Mouse (Mus musculus) CD4-positive, CD25-positive, alpha-beta regulatory T cell, adult 2 months (primary cell): ENCODE data around the gene Smad3.

Experiments
- DNase-seq: peaks from one replicate; pipeline ENCODE4 v3.0.0-alpha.2; 2012; ENCODE audit warnings: low read depth, low spot score

Gene Smad3

GRCm38 (mm10) chr9:63636113-63636512 lies 121.7 kb downstream of the Smad3 start:
- no peak for DNase-seq

- DNase-seq, result no peak
These were observed 124.5 kb downstream of the Smad3 start for GRCm38 (mm10) chr9:63633334-63633733.

GRCm38 (mm10) chr9:63632924-63633323 lies 124.9 kb downstream of the Smad3 start:
- DNase-seq, result no peak

- no peak for DNase-seq
These were observed 125.7 kb downstream of the Smad3 start for GRCm38 (mm10) chr9:63632045-63632444.

GRCm38 (mm10) chr9:63625090-63625756 lies 132.6 kb downstream of the Smad3 start:
- no peak for DNase-seq

- DNase-seq, result no peak
These were observed 133.8 kb downstream of the Smad3 start for GRCm38 (mm10) chr9:63623895-63624569.

- DNase-seq, result no peak
These were observed 139.8 kb downstream of the Smad3 start for GRCm38 (mm10) chr9:63617967-63618366.

GRCm38 (mm10) chr9:63614018-63614985 lies 143.5 kb downstream of the Smad3 start:
- no peak for DNase-seq

GRCm38 (mm10) chr9:63613569-63613968 lies 144.2 kb downstream of the Smad3 start:
- no peak for DNase-seq

GRCm38 (mm10) chr9:63612565-63613515 lies 145.0 kb downstream of the Smad3 start:
- no peak for DNase-seq

- no peak for DNase-seq
These were observed 145.8 kb downstream of the Smad3 start for GRCm38 (mm10) chr9:63611967-63612366.

- no peak for DNase-seq
These were observed 146.9 kb downstream of the Smad3 start for GRCm38 (mm10) chr9:63610841-63611366.

GRCm38 (mm10) chr9:63610231-63610630 lies 147.6 kb downstream of the Smad3 start:
- peak; percentile 12 for DNase-seq

GRCm38 (mm10) chr9:63609776-63610175 lies 148.0 kb downstream of the Smad3 start:
- no peak for DNase-seq

- DNase-seq, result no peak
These were observed 148.5 kb downstream of the Smad3 start for GRCm38 (mm10) chr9:63609246-63609645.

GRCm38 (mm10) chr9:63608006-63608405 lies 149.8 kb downstream of the Smad3 start:
- DNase-seq, result no peak

- DNase-seq, result peak; percentile 45
These were observed 151.2 kb downstream of the Smad3 start for GRCm38 (mm10) chr9:63606594-63606993.

GRCm38 (mm10) chr9:63603849-63604248 lies 153.9 kb downstream of the Smad3 start:
- DNase-seq, result peak; percentile 9

- DNase-seq, result peak; percentile 99
These were observed 155.5 kb downstream of the Smad3 start, which contains the start of the genes Iqch and Aagab for GRCm38 (mm10) chr9:63602043-63602939. Gene Iqch (minus strand): TSS chr9:63602493. Gene Aagab (plus strand): TSS chr9:63602660.
